Mouse (Mus musculus) c-Kit-negative CD71-positive TER-119-positive erythroid progenitor cells, embryonic 14.5 days (primary cell): ENCODE data around the gene Dusp1.

Experiments used
- DNase-seq: peaks from one replicate; pipeline ENCODE4 v3.0.0-alpha.2; 2013; ENCODE audit warnings: low read depth, low spot score

The Dusp1 gene

DNA sequence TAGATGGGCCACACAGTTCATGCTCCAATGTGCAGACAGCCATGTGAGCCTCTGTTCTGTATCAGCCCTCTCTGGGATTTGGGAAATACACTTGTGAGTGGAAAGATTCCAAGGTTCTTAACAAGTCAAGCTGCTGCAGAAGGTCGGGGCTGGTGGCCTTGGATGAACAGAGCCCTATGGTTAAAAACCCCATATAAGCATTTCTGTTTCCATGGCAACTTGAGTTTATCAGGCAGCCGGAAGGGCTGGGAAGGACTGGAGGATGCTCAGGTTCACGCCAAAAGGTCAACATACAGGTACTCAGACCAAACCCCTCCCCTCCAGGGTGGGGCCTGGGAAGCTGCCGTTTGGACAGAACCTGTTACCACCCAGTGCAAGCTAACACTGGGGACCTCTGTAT, 97.9 kb downstream of the Dusp1 start:
- DNase-seq: no peak

DNA sequence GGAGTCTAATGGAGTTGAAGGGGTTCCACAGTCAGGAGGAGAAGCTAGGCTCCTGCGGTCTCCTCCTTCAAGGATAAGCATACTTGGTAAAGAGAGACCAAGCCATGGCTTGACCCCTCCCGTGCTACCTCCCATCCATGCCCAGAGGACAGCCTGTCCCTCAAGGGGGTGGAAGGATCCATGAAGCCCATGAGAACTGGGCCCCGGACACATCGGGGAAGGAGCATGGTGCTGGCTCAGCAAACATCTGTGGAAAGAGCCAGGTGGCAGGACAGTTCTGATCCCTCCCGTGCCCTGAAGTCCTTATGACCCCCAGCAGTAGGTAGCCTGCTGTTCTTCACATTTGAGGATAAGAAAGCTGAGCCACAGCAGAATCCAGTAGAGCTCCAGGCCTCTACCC, 98.5 kb downstream of the Dusp1 start:
- no peak for DNase-seq

DNA sequence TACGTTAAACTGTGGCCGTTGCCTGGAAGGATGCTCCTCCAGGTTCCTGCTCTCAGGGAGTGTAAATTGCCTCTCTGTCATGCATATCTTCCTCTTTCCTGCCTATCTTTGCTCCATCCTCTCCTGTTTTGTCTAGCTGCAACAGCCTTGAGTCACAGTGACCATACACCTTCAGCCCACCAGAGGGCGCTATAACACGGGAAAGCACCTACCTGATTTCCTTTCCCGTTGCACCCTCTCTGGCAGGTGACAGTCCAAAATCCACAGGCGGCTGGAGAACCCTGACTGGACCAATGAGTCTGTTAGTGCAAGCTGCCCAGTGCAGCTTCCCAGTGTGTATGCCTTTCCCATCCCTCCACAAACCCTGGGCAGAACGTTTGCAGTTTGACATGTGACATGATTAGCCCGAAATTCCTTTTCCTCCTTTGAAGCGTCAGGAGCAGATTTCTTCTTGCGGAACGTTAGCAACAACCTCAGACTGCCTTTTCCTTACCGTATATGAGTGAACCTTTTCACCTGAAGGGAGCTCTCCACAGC, 99.2 kb downstream of the Dusp1 start:
- DNase-seq: peak; percentile 43

DNA sequence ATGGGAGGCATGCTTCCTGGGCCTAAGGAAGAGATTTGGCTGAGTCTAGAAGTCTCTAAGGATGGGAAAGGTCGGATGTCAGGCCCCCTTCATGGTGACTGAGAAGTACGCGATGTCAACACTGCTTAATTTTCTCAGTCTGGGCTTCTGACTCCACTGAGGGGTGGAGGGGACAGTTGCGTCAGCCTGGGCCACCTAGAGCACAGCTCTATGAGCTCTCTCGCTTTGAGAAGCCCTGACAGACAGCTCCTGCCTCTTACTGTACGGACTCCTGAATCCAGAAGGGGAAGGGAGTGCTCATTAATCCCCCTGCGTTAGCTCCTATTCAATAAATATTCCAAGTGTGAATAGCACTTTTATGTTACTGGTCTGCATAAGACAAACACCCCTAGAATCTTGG, 103.9 kb downstream of the Dusp1 start:
- DNase-seq: no peak

DNA sequence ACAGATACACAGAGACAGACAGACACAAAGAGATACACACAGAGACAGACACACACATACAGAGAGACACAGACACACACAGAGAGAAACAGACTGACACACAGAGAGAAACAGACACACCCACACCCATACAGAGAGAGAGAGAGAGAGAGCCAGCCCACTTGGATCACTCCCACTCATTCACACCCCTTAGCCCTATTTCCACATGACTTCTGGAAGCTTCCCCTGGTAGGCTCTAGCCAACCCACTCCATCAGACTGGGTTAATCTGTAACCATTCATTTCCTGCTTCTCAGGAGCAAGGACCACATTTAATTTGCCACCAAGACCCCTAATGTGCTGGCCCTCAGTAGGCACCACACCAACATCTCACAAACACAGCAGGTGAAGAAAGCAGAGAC, 104.4 kb downstream of the Dusp1 start:
- no peak for DNase-seq
